Mouse (Mus musculus) heart, postnatal 0 days (tissue): ENCODE measurements around the gene Sptssb. TPM values are rescaled to one million over a fixed set of nuclear protein-coding genes. Genes with fewer than 3 reads are reported as not detected.

Experiments used
- ATAC-seq: fragments of 200-750 bp; cut with Nextera tagmentation; 2 replicates; pipeline ENCODE4 v1.8.0; 2017; ENCODE audit warnings: low read depth, moderate number of reproducible peaks, moderate library complexity; ENCODE audit not compliant: insufficient read depth
- DNase-seq: peaks from one replicate; pipeline ENCODE4 v3.0.0-alpha.2; 2016; ENCODE audit warnings: low spot score
- H3K27ac ChIP-seq: fragments of 300-500 bp; sonication (generic); 2 replicates; pipeline ENCODE4 v1.5.1; 2014; ENCODE audit warnings: low read depth, mild to moderate bottlenecking
- H3K27me3 ChIP-seq: fragments of 300-500 bp; sonication (generic); 2 replicates; pipeline ENCODE4 v1.6.1; 2014; ENCODE audit warnings: low read length, mixed read lengths; ENCODE audit not compliant: control insufficient read depth, insufficient read depth
- H3K36me3 ChIP-seq: fragments of 300-500 bp; sonication (generic); replicated peaks from 2 replicates; pipeline ENCODE4 v1.6.1; 2014; ENCODE audit warnings: low read length, mixed read lengths; ENCODE audit not compliant: control insufficient read depth, insufficient read depth
- H3K4me1 ChIP-seq: fragments of 300-500 bp; sonication (generic); 2 replicates; pipeline ENCODE4 v1.6.1; 2014; ENCODE audit warnings: antibody characterized with exemption; ENCODE audit not compliant: control insufficient read depth, insufficient read depth
- H3K4me2 ChIP-seq: fragments of 300-500 bp; sonication (generic); 2 replicates; pipeline ENCODE4 v1.6.1; 2014; ENCODE audit warnings: low read depth, mild to moderate bottlenecking, low read length, moderate library complexity
- H3K4me3 ChIP-seq: fragments of 300-500 bp; sonication (generic); 2 replicates; pipeline ENCODE4 v1.5.1; 2014; ENCODE audit warnings: low read depth, low read length
- H3K9ac ChIP-seq: fragments of 300-500 bp; sonication (generic); replicated peaks from 2 replicates; pipeline ENCODE4 v1.6.1; 2014; ENCODE audit warnings: low read depth, low read length, mixed read lengths
- H3K9me3 ChIP-seq: fragments of 300-500 bp; sonication (generic); replicated peaks from 2 replicates; pipeline ENCODE4 v1.6.1; 2016; ENCODE audit warnings: low read length; ENCODE audit not compliant: control insufficient read depth
- CTCF ChIP-seq: IDR thresholded peaks from 2 replicates; pipeline ENCODE4 v1.5.1; 2016; ENCODE audit warnings: antibody characterized with exemption, control low read depth, low read depth
- EP300 ChIP-seq: IDR thresholded peaks from 2 replicates; pipeline ENCODE4 v1.6.1; 2016; ENCODE audit warnings: antibody characterized with exemption, low read depth
- WGBS: fragments of 180-500 bp; shearing (Covaris S2); extraction: QIAGEN DNeasy Blood & Tissue Kit; methylation state at CpG from one replicate; pipeline ENCODE4 v1.1.7; 2014; 5-methylcytosine and 5-hydroxymethylcytosine counted together
- polyA plus RNA-seq: library from polyadenylated mRNA; unstranded; fragments of >200 nt; fragmentation: Nextera tagmentation; extraction: Ambion mirVana; gene quantifications from 2 replicates; pipeline ENCODE4 v1.2.1, GENCODE M21; 2015
- total RNA-seq: library from RNA; depleted of rRNA; stranded (reverse); fragments of >200 nt; gene quantifications from 2 replicates; pipeline ENCODE4 v1.2.3, GENCODE M21; 2014; ENCODE audit warnings: low replicate concordance

Sptssb gene
- total and polyA plus RNA-seq, 2 experiments from 2014 or later = 28.7 TPM; not detected in 1

GRCm38 (mm10) chr3:69885866-69886265, 26.1 kb upstream of the Sptssb start:
- no peak for DNase-seq

GRCm38 (mm10) chr3:69883710-69884109, 24.0 kb upstream of the Sptssb start:
- TF ChIP-seq CTCF = no peak
- no peak for TF ChIP-seq EP300
- no peaks in the 10 kb centered on the region for H3K36me3 ChIP-seq
- no peaks in the 10 kb centered on the region for H3K9me3 ChIP-seq
- H3K27me3 ChIP-seq = no peaks in the 10 kb centered on the region
- no peak for DNase-seq
- H3K4me1 ChIP-seq = no peaks in the 10 kb centered on the region
- H3K4me3 ChIP-seq = no peak overlapping the region
- no peak overlapping the region for H3K4me2 ChIP-seq
- H3K27ac ChIP-seq = no peak overlapping the region
- WGBS = 67% methylated on average over 1 of the region's 1 CpGs
- H3K9ac ChIP-seq = no peak overlapping the region
- no peak for ATAC-seq

More at GRCm38 (mm10) chr3:69885866-69886265, 26.1 kb upstream of the Sptssb start:
- Histone ChIP-seq H3K36me3 (no peaks in the 10 kb centered on the region), H3K9ac (no peak overlapping the region), H3K27ac (no peak overlapping the region), H3K9me3 (no peaks in the 10 kb centered on the region), H3K4me1 (no peaks in the 10 kb centered on the region), H3K27me3 (no peaks in the 10 kb centered on the region), H3K4me3 (no peak overlapping the region), H3K4me2 (no peak overlapping the region)
- no peak for TF ChIP-seq EP300
- no peak for TF ChIP-seq CTCF
- ATAC-seq = no peak
- WGBS = 66% methylated on average over 2 of the region's 2 CpGs

GRCm38 (mm10) chr3:69877538-69877937, 17.8 kb upstream of the Sptssb start:
- DNase-seq = no peak
- TF ChIP-seq CTCF (no peak), EP300 (no peak)
- Histone ChIP-seq H3K9ac (no peak overlapping the region), H3K4me3 (no peak overlapping the region), H3K4me2 (no peak overlapping the region), H3K27ac (no peak overlapping the region), H3K36me3 (no peaks in the 10 kb centered on the region), H3K27me3 (no peaks in the 10 kb centered on the region), H3K4me1 (no peaks in the 10 kb centered on the region), H3K9me3 (no peaks in the 10 kb centered on the region)
- ATAC-seq = no peak
- 46% methylated on average over 2 of the region's 2 CpGs for WGBS

- no peak overlapping the region for H3K4me2 ChIP-seq
- ATAC-seq (no peak), DNase-seq (no peak)
- no peaks in the 10 kb centered on the region for H3K27me3 ChIP-seq
- no peaks in the 10 kb centered on the region for H3K36me3 ChIP-seq
- H3K4me3 ChIP-seq = no peak overlapping the region
- H3K9me3 ChIP-seq = no peaks in the 10 kb centered on the region
- WGBS = 69% methylated on average over 3 of the region's 3 CpGs
- TF ChIP-seq EP300 (no peak), CTCF (no peak)
- H3K4me1 ChIP-seq = no peaks in the 10 kb centered on the region
- no peak overlapping the region for H3K27ac ChIP-seq
- no peak overlapping the region for H3K9ac ChIP-seq
Measured at GRCm38 (mm10) chr3:69874721-69875120, 15.0 kb upstream of the Sptssb start.

- DNase-seq = no peak
- H3K27ac ChIP-seq = no peak overlapping the region
- no peak overlapping the region for H3K4me2 ChIP-seq
- H3K9ac ChIP-seq = no peak overlapping the region
- H3K27me3 ChIP-seq = no peaks in the 10 kb centered on the region
- 71% methylated on average over 6 of the region's 6 CpGs for WGBS
- no peaks in the 10 kb centered on the region for H3K36me3 ChIP-seq
- no peaks in the 10 kb centered on the region for H3K9me3 ChIP-seq
- ATAC-seq = no peak
- TF ChIP-seq EP300 = no peak
- H3K4me3 ChIP-seq = no peak overlapping the region
- no peaks in the 10 kb centered on the region for H3K4me1 ChIP-seq
Measured at GRCm38 (mm10) chr3:69872661-69873327, 13.1 kb upstream of the Sptssb start.

GRCm38 (mm10) chr3:69871174-69871573, 11.4 kb upstream of the Sptssb start:
- Histone ChIP-seq H3K4me1 (no peaks in the 10 kb centered on the region), H3K4me3 (no peak overlapping the region), H3K36me3 (no peaks in the 10 kb centered on the region), H3K4me2 (no peak overlapping the region), H3K9me3 (no peaks in the 10 kb centered on the region), H3K27me3 (no peaks in the 10 kb centered on the region), H3K27ac (no peak overlapping the region), H3K9ac (no peak overlapping the region)
- ATAC-seq = no peak
- DNase-seq = no peak
- TF ChIP-seq EP300 = no peak
- no peak for TF ChIP-seq CTCF
- WGBS = 83% methylated on average over 14 of the region's 14 CpGs
